Mouse (Mus musculus): Measurements from ENCODE around the gene Caln1.

Caln1 gene

DNA sequence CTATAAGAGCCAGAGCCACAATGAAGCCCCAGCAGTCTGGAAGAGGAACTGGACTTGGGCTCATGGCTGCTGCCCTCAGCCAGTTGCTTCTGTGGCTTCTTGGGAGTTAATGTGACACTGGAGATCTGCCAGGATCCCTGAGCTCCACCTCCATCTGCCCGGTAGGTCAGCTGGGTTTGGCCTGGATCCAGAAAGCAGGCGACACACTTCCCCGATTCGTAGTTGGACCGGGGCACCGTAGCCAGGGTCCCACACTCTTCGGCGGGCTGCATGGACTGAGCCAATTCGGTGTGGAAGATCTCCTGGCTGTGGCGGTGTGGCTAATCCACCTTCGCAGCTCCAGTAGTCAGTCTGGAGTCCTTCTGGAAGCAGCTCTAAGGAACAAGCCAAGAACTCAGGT is at the start of gene Caln1:
Gene Caln1, plus strand, starts transcription at position 219 of the 400 bp plus-strand sequence.
- DNase-seq = peak; percentile 95

DNA sequence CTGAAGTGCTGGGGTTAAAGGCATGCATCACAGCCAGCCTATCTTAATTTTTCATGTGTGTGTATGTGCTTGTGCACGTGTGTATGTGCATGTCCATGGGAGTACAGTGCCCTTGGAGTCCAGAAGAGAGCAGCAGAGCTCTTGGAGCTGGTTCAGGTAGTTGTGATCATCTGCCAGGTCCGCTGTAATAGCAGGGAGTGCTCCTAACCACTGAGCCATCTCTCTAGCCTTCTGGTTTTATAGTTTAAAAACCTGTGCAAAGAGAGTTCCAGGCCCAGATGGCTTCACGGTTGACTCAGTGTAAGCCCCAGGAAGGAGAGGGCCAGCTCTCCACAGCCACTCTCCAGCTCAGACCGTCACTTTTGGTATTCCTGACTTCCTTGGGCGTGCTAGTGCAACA is 49.5 kb upstream of the Caln1 start:
- DNase-seq = no peak

GRCm38 (mm10) chr5:130320485-130320884 is 48.8 kb upstream of the Caln1 start:
- DNase-seq = peak; percentile 47

DNA sequence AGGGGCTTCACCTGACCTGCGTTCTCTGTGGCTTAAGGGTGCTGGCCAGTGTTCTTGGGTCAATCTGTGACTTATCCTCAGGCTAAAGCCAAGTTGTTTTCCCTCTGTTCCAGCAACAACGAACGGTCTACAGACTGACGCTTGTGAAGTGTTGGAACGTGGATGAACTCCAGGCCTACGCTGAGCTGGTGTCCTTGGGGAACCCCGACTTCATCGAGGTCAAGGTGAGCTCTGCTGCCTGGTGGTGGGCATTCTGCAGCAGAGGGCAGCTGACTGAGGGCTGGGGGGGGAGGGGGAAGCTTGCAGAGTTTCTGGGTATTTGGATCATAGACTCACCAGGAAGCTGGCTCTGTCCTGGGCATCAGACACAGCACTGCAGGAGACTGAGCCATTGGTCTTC is 43.8 kb upstream of the Caln1 start:
- no peak for DNase-seq

- no peak for DNase-seq
Measured at GRCm38 (mm10) chr5:130327615-130328263, 41.5 kb upstream of the Caln1 start.

GRCm38 (mm10) chr5:130328366-130328765 is 40.9 kb upstream of the Caln1 start:
- no peak for DNase-seq

- no peak for DNase-seq
Measured at GRCm38 (mm10) chr5:130329889-130330288, 39.4 kb upstream of the Caln1 start.

DNA sequence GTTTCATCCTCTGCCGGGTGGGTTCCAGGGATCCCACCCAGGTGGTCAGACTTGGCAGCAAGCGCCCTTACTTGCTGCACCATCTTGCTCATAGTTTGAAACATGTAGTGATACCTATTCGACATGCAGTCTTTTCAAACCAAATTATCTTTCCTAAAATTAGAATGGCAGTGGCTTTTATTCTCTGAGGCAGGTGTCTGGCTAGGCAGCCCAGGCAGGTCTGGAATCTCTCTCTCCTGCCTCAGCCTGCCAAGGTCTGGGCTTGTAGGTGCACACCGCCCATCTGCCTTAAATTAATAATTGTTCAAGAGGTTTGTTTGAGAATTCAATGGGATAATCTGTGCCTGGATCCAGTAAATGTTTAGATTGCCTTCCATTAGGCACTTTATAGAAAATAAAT is 38.5 kb upstream of the Caln1 start:
- peak; percentile 64 for DNase-seq

GRCm38 (mm10) chr5:130331206-130331605 is 38.0 kb upstream of the Caln1 start:
- no peak for DNase-seq

- peak; percentile 80 for DNase-seq
Measured at GRCm38 (mm10) chr5:130333566-130333965, 35.7 kb upstream of the Caln1 start.

DNA sequence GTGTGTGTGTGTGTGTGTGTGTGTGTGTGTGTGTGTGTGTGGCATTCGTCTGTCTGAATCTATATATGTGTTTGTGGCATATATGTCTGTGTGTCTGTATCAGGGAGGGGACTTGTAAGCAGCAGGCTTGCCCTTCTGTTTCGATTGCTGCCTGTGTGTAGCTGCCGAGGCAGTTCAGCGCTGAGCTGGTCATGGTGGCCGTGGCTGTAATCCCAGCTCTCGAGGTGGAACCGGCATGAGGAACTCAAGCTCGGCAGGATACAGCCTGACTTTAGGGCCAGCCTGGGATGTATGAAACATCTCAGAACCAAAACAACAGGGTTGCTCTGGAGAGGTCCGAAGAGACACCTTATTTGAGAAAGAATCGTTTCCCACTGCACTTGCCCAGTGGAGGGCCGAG is 35.3 kb upstream of the Caln1 start:
- DNase-seq = peak; percentile 53

- DNase-seq = no peak
Measured at GRCm38 (mm10) chr5:130335462-130335861, 33.8 kb upstream of the Caln1 start.

GRCm38 (mm10) chr5:130340656-130341055 is 28.6 kb upstream of the Caln1 start:
- DNase-seq = no peak

DNA sequence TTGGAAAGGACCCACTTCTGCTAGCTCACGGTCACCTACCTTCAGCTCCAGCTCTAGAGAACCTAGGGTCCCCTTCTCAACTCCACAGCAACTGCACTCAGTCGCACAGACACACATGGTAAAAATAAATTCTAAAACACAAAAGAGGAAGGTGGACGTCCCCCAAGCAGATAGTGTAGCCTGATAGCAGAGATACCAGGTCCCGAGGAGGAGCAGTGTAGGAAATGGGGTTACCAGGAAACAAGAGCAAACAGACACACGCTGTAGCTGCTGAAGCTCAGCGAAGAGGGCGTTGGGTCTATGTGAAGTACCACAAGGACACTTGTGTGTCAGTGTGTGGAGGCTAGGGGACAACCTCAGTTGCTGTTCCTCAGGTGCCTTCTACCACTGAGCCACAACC is 24.3 kb upstream of the Caln1 start:
- no peak for DNase-seq

DNA sequence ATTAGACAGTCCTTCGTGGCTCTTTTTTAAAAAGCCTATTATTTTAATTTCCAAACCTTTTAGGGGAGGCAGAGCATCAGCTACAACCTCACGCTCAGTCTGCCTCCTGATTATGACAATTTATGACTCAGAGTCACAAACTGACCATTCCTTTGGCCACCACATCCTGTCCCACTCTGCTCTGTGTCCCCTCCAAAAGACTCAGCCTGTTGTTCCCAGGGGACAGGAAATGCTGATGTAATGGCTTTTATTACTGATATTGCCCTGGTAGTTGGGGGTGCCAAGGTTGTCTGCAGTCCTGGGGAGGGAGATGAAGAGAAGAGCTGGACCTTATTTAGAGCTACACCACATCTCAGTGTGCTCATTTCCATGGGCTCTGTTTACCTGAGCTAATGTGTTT is 23.4 kb upstream of the Caln1 start:
- no peak for DNase-seq

GRCm38 (mm10) chr5:130355223-130355622 is 14.0 kb upstream of the Caln1 start:
- no peak for DNase-seq

GRCm38 (mm10) chr5:130363111-130363510 is 6.1 kb upstream of the Caln1 start:
- DNase-seq = no peak

- DNase-seq = no peak
Measured at GRCm38 (mm10) chr5:130363773-130364172, 5.5 kb upstream of the Caln1 start.

DNA sequence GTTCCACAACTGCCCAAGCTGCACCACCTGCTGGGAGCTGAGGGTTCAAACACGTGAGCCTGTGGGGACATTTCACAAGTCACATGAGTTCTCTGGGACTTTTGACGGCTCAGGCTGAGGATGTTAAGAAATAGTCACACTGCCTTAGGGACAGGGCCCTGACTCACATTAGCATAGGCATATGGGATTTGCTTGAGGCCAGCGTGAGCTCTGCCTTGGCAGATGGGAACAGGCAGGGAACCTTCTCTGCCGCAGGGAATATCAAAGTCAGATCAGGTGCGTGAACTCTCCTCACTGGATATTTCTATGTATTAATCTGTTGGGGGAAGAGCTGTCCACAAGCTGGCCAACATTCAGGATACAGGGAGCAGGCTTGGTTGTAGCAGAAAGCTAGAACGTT is 1.0 kb upstream of the Caln1 start:
- DNase-seq = peak; percentile 92

DNA sequence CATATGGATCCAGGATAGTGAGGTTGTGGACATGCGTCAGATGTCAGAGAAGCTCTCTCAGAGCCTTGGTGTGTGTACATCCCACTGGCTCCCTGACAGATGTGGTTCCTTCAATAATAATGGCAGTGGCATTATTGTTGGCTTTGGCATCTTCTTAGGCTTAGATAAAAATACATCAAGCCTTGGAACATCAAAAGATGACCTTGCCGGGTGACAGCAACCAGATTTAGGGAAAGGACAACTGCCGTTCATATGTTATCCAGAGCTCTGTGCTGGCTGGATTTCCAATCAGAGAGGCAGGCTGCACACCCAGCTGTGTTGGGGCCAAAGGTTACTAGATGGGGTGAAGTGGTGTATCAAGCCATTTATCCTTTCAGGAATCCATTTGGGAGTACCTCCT is 6.2 kb downstream of the Caln1 start:
- DNase-seq = no peak

DNA sequence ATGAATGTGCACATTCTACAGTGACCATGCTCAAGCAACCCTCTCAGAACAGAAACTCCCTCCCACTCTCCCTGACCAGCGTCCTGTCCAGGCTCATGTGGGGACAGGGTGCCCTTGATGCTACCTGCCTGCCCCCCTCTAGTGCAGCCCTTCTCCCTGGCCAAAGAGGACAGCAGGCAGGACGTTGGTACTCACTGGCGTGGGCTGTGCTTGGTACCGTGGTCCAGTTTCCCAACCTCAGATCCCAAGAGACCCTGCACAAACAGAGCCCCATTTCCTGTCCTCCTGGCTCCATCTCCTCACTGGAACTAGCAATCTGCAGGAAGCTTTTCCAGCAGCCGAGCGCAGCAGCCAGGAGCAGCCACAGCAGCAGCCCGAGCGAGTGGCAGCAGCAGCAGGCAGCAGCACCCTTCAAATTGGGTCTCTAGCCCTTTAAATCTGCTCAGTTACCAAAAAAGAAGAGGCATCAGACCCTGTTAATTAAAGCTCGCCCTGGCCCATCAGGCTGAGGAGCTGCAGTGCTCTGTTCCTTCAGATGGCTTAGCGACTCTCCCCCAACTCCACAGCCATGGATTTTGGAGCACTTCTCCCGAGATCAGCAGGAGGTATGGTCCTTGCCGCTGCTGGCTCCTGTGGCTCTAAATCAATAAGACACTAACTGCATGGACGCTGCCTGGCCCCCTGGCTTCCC is 15.1 kb downstream of the Caln1 start, which contains the start of gene A330070K13Rik:
Gene A330070K13Rik, minus strand, starts transcription at position 410 of the 691 bp plus-strand sequence.
- DNase-seq = peak; percentile 73

DNA sequence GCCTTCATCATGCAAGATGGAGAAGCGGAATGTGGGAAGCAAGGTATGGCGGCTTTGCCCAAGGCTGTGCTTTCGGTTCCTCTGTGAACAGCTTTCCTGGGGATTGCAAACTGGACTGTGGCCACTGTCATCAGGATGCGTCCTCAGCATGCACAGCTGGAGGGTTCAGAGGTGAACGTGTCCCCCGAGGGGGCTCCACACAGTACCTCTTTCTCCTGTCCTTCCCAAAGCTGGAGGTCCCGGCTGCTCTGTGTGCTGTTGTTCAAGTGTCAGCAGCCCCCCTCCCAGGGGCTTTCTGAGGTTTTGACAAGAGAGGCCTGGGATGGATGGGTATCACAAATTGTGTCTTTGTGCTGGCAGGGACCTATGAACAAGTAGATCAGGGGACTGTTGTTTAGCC is 17.2 kb downstream of the Caln1 start:
- peak; percentile 42 for DNase-seq

DNA sequence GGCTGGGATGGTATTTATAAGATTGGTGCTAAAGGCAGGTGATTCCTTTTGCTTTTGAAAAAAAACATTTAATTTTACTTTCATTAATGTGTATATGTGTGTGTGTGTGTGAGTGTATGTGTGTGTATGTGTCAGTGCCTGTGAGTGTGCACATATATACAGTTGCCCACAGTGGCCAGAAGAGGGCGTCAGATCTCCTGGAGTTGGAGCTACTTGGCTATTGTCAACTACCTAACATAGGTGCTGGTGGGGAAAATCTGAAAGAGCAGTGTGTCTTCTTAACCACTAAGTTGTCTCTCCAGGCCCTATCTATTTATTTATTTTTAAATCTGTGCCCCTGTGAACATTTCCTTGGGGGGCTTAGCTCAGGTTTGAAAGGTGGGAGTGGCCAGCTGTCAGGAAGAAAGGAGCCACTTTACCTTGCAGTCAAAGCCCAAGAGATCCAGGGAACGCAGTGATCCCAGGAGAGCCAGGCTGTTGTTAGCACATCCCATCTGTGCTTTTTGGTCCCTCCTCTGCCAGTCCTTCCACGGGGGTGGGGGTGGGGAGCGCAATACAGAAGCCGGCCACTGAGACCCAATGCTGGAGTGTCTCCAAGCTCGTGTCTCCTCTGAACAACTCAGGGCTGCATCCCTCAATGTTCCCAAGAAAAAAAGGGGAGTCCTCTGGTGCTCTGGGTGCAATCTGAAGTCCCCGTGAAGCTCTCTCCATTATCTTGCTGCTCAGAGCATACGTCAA is 24.5 kb downstream of the Caln1 start:
- peak; percentile 56 for DNase-seq

- peak; percentile 43 for DNase-seq
Measured at GRCm38 (mm10) chr5:130394386-130394785, 25.1 kb downstream of the Caln1 start.

Data from cerebellum, adult 9-11 months (tissue).